Mouse (Mus musculus): ENCODE results near the gene Utp3. TPM values are rescaled to one million over a fixed set of nuclear protein-coding genes. Genes with fewer than 3 reads are reported as not detected.
A peak's percentile ranks its signal among the peaks of the same experiment; 100 is the strongest.

Utp3 gene
- polyA plus RNA-seq, 1 experiment: not detected

GRCm38 (mm10) chr5:88545536-88545935 is 8.7 kb upstream of the Utp3 start:
- WGBS: 89% methylated on average over 7 of the region's 7 CpGs
- H3K4me1 ChIP-seq (ENCODE audit: control insufficient read depth, insufficient read depth, low read length): no peaks in the 10 kb centered on the region
- TF ChIP-seq CTCF (IDR thresholded peaks at IDR 0.05; ENCODE audit: insufficient read depth, low read depth, low read length): no peak
- TF ChIP-seq POLR2A (IDR thresholded peaks at IDR 0.05; ENCODE audit: insufficient read depth, low read depth, low read length): no peak
- no peak overlapping the region for H3K27ac ChIP-seq (ENCODE audit: insufficient read depth, low read depth, low read length)
- H3K4me3 ChIP-seq (ENCODE audit: insufficient read depth, low read depth, low read length): no peak overlapping the region

DNA sequence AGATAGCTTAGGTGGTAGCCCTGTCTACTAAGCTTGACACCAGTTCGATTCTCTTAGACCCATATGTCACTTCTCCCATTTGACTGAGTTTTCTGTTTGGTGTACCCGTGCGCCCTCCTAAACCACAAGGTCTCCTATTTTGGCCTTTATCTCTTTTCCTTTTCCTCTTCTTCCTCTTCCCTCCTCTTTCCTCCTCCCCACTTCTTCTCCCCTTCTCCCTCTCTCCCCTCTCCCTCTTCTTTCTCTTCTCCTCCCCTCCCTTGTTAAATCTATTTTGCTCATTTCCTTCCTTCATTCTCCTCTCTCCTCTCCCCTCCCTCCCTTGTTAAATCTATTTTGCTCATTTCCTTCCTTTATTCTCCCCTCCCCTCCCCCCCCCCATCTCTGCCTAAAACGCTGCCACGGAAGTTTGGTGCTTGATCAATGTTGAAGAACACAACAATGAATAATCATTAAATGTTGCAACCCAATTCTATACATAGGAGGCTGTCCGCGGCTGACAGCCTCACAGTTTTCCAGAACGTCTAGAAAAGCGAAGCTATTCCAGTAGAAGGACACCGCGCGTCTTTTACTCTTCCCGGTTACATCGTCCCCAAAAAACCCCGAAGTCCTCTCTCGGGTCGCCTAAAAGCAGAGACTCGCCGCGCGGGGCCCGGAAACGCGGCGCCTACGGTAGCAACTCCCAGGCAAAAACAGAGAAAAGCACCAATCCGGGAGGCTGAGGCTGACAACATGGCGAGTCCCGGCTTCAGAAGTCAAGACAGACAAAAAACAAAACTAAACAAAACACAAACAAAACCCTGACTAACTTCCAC is 784 bp upstream of the Utp3 start:
- Histone ChIP-seq H3K4me1 (ENCODE audit: control insufficient read depth, insufficient read depth, low read length) (peaks cover 8% of the 10 kb centered on the region), H3K4me3 (ENCODE audit: insufficient read depth, low read depth, low read length) (peak overlapping the region; percentile 78), H3K27ac (ENCODE audit: insufficient read depth, low read depth, low read length) (peak overlapping the region; percentile 85)
- TF ChIP-seq CTCF (IDR thresholded peaks at IDR 0.05; ENCODE audit: insufficient read depth, low read depth, low read length) (no peak), POLR2A (IDR thresholded peaks at IDR 0.05; ENCODE audit: insufficient read depth, low read depth, low read length) (no peak)
- 7% methylated on average over 29 of the region's 29 CpGs for WGBS

DNA sequence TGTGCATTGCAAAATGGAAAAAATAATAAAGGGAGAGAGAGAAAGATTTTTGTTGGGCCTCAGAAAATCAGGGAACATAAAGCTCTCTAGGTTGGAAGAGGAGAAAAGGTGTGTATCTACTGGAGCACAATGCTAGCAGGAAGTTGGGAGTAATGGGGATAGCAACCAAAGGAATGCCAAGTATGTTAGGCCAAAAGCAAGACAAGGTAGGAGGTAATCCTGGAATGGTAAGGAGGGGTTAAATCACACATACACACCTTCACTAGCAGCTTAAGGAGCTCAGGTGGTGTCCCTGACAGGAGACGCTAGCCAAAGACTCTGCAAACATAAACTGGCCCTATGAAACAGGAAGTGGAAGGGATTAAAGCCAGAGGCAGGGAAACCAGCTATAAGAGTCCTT is 4.7 kb downstream of the Utp3 start:
- no peak overlapping the region for H3K27ac ChIP-seq (ENCODE audit: insufficient read depth, low read depth, low read length)
- peaks cover 12% of the 10 kb centered on the region for H3K4me1 ChIP-seq (ENCODE audit: control insufficient read depth, insufficient read depth, low read length)
- TF ChIP-seq CTCF (IDR thresholded peaks at IDR 0.05; ENCODE audit: insufficient read depth, low read depth, low read length) (no peak), POLR2A (IDR thresholded peaks at IDR 0.05; ENCODE audit: insufficient read depth, low read depth, low read length) (no peak)
- H3K4me3 ChIP-seq (ENCODE audit: insufficient read depth, low read depth, low read length): no peak overlapping the region
- WGBS: 40% methylated on average over 1 of the region's 1 CpGs

GRCm38 (mm10) chr5:88561080-88561814 is 7.0 kb downstream of the Utp3 start:
- Histone ChIP-seq H3K27ac (ENCODE audit: insufficient read depth, low read depth, low read length) (no peak overlapping the region), H3K4me3 (ENCODE audit: insufficient read depth, low read depth, low read length) (no peak overlapping the region), H3K4me1 (ENCODE audit: control insufficient read depth, insufficient read depth, low read length) (peaks cover 6% of the 10 kb centered on the region)
- 74% methylated on average over 9 of the region's 9 CpGs for WGBS
- TF ChIP-seq CTCF (IDR thresholded peaks at IDR 0.05; ENCODE audit: insufficient read depth, low read depth, low read length): no peak
- no peak for TF ChIP-seq POLR2A (IDR thresholded peaks at IDR 0.05; ENCODE audit: insufficient read depth, low read depth, low read length)

DNA sequence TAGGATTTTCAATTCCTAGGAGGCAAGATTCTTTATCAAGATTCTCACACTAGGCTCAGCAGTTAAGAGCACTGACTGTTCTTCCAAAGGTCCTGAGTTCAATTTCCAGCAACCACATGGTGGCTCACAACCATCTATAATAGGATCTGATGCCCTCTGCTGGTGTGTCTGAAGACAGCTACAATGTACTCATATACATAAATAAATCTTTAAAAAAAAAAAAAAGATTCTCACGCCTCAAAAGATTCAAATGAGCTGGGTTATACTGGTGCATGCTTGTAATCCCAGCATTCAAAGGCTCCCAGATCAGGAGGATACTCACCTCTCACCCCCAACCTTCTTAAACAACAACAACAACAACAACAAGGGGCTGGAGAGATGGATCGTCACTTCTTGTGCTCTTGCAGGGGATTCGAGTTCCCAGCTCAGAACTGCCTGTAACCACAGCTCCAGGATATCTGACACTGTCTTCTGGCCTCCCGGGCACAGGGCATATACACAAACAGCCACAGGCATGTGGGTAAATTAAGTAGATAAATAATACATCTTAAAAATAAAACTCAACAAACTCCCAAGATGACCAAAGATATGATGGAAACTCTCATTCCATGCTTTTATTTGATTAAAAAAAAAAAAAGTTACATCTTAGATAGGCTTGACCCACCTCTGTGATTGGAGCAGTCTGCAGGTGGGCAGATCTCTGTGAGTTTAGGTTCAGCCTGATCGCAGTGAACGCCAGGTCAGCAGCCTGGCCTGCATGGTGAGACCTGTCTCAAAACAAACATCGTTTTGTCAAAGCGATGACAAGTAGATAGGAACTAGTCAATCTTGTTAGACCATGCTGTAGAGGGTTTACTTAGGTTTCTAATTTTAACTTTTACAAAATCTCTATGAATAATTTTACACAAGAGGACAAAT is 8.9 kb downstream of the Utp3 start:
- Histone ChIP-seq H3K27ac (ENCODE audit: insufficient read depth, low read depth, low read length) (no peak overlapping the region), H3K4me3 (ENCODE audit: insufficient read depth, low read depth, low read length) (no peak overlapping the region), H3K4me1 (ENCODE audit: control insufficient read depth, insufficient read depth, low read length) (peaks cover 4% of the 10 kb centered on the region)
- WGBS: 87% methylated on average over 8 of the region's 8 CpGs
- TF ChIP-seq CTCF (IDR thresholded peaks at IDR 0.05; ENCODE audit: insufficient read depth, low read depth, low read length): no peak
- no peak for TF ChIP-seq POLR2A (IDR thresholded peaks at IDR 0.05; ENCODE audit: insufficient read depth, low read depth, low read length)

GRCm38 (mm10) chr5:88564501-88565147 is 10.4 kb downstream of the Utp3 start, which contains the start of gene Rufy3:
Gene Rufy3 (plus strand): TSS chr5:88565040.
- Histone ChIP-seq H3K4me1 (ENCODE audit: control insufficient read depth, insufficient read depth, low read length) (peaks cover 4% of the 10 kb centered on the region), H3K4me3 (ENCODE audit: insufficient read depth, low read depth, low read length) (peak within 1 kb of the TSS; percentile 84), H3K27ac (ENCODE audit: insufficient read depth, low read depth, low read length) (0 out of 2 replicates have a peak within 1 kb of the TSS, but pooled peaks have one; percentile 31)
- TF ChIP-seq POLR2A (IDR thresholded peaks at IDR 0.05; ENCODE audit: insufficient read depth, low read depth, low read length): no peak
- TF ChIP-seq CTCF (IDR thresholded peaks at IDR 0.05; ENCODE audit: insufficient read depth, low read depth, low read length): peak; percentile 36; the same call in 1 of the 2 replicates
- WGBS: 3% methylated on average over 69 of the region's 71 CpGs

GRCm38 (mm10) chr5:88565148-88566033 is 11.1 kb downstream of the Utp3 start:
- H3K4me1 ChIP-seq (ENCODE audit: control insufficient read depth, insufficient read depth, low read length): peaks cover 4% of the 10 kb centered on the region
- peak overlapping the region; percentile 84 for H3K4me3 ChIP-seq (ENCODE audit: insufficient read depth, low read depth, low read length)
- TF ChIP-seq CTCF (IDR thresholded peaks at IDR 0.05; ENCODE audit: insufficient read depth, low read depth, low read length) (no peak), POLR2A (IDR thresholded peaks at IDR 0.05; ENCODE audit: insufficient read depth, low read depth, low read length) (0 out of 2 replicates have a peak, but pooled peaks have one; percentile 19)
- WGBS: under 1% methylated on average over 114 of the region's 119 CpGs
- H3K27ac ChIP-seq (ENCODE audit: insufficient read depth, low read depth, low read length): 0 out of 2 replicates have a peak overlapping the region, but pooled peaks have one; percentile 31
